Mouse (Mus musculus): ENCODE results near the gene Gm12184. TPM values are rescaled to one million over a fixed set of nuclear protein-coding genes. Genes with fewer than 3 reads are reported as not detected.

Gm12184 gene
- total RNA-seq, 2 experiments from 2014 or later: 0.98 to 1.4 TPM

DNA sequence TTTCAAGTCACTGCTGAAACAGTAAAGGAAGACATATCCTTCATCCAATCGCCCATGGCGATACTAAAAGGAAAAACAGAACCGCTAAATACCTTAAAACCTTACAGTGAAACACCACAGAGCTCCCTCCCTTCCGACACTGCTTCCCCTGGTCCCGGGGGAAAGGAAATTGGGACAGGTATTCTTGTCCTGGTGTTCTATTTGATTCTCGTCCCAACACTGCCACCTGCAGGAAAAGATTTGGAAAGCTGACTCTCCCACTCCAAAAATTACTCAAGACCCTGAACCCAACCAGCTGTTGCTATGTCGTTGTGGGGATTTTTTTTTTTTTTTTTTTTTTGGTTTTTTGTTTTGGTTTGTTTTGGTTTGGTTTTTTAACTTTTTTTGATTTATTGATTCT, 51.0 kb downstream of the Gm12184 start:
- DNase-seq (ENCODE audit: low spot score in 2 of 2): peak; percentile 60 to 72

Other genes with a start within 250 kb of the Gm12184 start
- 100 to 1,000 TPM; 336 to 363 TPM for gene Rack1, start 26.3 kb downstream of the Gm12184 start, total RNA-seq (2021)
- 10 to 100 TPM; 44.1 to 58.1 TPM for gene Trim41, start 9.3 kb downstream of the Gm12184 start, total RNA-seq (2021)
- gene Trim7, start 515 bp downstream of the Gm12184 start, total RNA-seq (2021): 1 to 10 TPM; 4.9 to 5.6 TPM
- gene Irgm1, start 45.0 kb upstream of the Gm12184 start, total RNA-seq (2021): 1 to 10 TPM; 3.3 TPM
- under 1 TPM; 0.33 to 0.39 TPM for gene Gm5431, start 75.6 kb upstream of the Gm12184 start, total RNA-seq (2021)
- gene Psme2b, start 119.5 kb upstream of the Gm12184 start, total RNA-seq (2021): 1 to 10 TPM in 1 of 2 experiments, under 1 TPM in 1; 0.54 to 1.2 TPM
- not detected for gene Olfr56, start 152.2 kb upstream of the Gm12184 start, total RNA-seq (2021)
- gene 9930111J21Rik1, start 152.7 kb upstream of the Gm12184 start, total RNA-seq (2021): 1 to 10 TPM in 1 of 2 experiments, under 1 TPM in 1; 0.47 to 1.2 TPM
- not detected for gene Gm12185, start 165.6 kb upstream of the Gm12184 start, total RNA-seq (2021)
- not detected for gene Tgtp1, start 167.5 kb upstream of the Gm12184 start, total RNA-seq (2021)
- gene 9930111J21Rik2, start 224.6 kb upstream of the Gm12184 start, total RNA-seq (2021): 1 to 10 TPM in 1 of 2 experiments, under 1 TPM in 1; 0.71 to 1.0 TPM
- under 1 TPM in 1 of 2 experiments, not detected in 1; 0.11 TPM for gene Tgtp2, start 237.6 kb upstream of the Gm12184 start, total RNA-seq (2021)
- under 1 TPM; 0.21 to 0.62 TPM for gene Ifi47, start 249.9 kb upstream of the Gm12184 start, total RNA-seq (2021)

Data from layer of hippocampus, postnatal 10 days (tissue).